Mouse (Mus musculus): ENCODE results near the gene Bcas3.
"Not testable (repeated sequence)": the region's sequence is repeated elsewhere in the genome, so short reads cannot be mapped to it uniquely, and the experiment has no call there.

Bcas3 gene

DNA sequence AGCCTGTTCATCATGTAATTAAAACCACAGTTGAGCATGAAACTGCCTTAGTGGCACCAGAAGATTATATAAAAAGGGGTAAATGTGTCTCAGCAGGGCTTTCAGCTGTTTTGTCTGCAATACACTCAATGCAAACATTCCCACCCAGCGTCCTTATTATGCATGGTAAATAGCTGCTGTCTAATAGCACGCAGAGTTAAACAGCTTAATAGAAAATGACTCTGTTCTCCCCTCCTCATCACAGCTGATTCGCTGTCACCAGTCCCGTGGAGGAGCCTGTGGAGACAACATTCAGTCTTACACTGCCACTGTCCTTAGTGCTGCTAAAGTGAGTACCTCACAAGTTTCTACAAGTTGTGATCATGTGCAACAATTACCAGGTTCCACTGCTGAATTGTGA is 117.5 kb downstream of the Bcas3 start:
- no peak for ATAC-seq (ENCODE audit: insufficient number of reproducible peaks, low FRiP score, low TSS enrichment)

DNA sequence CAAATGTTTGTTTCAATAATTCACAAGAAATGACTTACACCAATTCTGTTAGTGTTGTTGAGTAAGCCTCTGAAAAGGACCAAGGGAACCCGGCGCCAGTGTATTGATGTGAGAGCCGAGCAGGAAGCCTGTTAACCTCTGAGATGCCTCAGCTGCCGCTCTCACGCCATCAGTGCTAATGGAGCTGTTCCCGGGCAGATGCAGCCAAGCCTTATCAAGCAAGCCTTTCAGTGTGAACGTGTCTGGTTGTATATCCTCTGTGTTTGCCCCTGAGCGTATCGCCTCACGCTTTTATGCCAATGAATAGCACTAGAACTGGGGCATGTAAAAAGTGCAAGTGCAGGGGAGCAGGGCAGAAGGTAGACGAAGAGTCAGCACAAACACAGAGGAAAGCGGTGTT is 121.4 kb downstream of the Bcas3 start:
- ATAC-seq (ENCODE audit: insufficient number of reproducible peaks, low FRiP score, low TSS enrichment) = no peak

DNA sequence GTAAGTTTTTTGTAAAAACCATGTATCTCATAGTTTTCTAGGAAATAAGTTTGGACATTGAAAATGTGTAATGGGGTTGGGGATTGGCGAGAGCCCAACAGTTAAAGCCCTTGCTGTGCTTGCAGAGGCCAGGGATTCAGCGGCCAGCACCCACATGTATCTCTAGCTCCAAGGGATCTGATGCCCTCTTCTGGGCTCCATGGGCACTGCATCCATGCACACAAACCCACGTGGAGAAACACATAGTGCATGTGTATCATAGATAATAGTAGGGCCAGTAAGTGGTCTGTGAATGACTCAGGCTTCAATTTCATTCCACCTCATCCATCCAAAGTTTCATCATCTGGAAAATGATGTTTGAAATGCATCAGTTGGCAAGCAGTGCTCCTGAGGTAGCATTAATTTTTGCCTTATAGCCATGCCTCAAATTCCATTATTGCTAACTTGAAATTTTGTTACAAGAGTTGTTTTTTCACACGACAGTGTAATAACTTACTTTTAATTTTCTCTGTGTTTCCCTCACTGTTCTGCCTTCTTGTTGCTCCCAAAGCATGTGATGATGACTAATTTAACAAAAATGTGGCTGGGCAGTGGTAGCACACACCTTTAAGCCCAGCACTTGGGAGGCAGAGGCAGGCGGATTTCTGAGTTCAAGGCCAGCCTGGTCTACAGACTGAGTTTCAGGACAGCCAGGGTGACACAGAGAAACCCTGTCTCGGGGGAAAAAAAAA is 129.9 kb downstream of the Bcas3 start:
- no peak for ATAC-seq (ENCODE audit: insufficient number of reproducible peaks, low FRiP score, low TSS enrichment)

DNA sequence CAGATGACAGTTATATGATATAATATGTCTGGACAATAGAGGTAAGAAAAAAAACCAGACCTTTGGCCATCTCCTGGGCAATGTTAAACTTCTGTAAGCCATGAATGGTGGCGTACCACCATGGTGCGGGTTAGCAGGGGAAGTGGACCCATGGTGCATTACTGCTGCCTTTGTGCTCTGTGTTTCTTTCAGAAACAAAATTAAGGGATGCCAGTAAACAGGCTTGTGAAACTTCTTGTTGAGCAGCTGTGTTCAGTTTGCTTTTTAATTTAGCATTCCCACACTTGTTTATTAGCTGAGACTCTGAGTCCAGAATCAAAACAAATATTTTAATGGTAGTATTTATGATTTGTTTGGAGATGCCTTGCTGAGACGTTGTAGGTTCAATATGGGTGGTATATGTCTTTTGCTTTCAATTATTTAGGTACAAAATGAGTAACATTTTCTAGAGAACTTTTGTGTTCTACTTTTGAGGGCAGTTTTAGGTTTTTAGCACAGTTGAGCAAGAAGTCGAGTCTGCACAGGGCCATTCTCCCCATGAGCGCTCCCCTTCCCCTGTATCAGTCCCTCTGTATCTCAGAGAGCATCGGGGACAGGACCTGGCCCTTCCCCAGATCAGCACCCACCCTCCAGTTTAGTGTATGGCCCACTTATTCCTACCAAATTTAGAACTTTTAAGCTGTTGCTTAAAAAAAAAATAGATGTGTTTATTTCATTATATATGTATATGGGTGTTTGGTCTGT is 132.4 kb downstream of the Bcas3 start:
- no peak for ATAC-seq (ENCODE audit: insufficient number of reproducible peaks, low FRiP score, low TSS enrichment)

DNA sequence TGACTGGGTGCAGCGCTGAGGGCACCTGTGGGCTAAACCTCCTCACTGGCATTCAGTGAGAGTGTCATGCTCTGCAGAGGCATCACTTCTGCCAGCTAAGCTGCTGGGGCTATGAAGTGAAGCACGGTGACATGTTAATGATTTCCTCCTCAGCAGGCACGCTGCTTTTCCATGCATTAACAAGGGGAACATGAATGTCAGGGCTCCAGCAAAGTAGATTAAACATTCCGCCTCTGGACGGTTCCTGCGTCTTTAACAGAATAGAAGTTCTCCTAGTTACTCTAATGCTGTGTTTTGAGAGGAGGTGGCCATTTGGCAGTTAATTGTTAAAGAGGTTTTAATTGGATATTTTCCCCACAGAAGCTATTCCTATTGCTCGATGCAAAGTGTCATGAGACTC is 134.5 kb downstream of the Bcas3 start:
- no peak for ATAC-seq (ENCODE audit: insufficient number of reproducible peaks, low FRiP score, low TSS enrichment)

DNA sequence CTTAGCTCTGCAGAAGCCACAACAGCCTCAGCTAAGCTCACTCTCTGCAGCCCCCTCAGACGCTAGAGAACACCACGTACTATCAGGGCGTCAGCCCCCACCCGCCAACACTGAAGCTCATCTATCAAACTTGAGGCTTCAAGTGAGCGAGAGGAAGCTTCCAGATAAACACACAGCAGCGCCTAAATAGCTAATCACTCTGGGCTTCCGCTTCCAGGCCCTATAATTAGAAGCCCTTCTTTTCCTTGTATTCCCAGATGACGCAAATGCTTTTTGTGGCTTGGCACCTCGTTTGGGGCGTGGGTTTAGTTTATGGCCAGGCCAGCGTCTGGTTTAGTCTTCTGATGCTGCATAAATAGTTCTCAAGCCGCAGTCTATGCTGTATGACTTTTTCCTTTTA is 139.3 kb downstream of the Bcas3 start:
- ATAC-seq (ENCODE audit: insufficient number of reproducible peaks, low FRiP score, low TSS enrichment) = no peak

DNA sequence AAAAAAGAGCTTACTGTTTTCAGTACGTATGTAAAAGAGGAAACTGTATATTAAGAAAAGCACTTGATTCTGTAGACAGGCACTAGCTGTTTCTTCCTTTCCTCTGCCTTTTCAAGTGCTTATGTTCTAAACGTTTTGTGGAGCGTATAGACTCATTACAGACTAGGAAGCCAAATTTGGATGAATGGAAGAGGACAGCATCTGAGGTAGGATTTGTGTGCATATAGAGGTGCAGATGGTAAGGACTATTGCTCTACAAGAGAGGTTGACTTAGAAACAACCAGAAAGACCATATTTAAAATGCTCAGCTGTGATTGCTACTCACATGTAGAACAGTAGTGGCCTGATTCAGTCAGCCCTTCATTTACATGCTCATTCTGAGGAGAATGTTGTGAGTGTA is 139.7 kb downstream of the Bcas3 start:
- no peak for ATAC-seq (ENCODE audit: insufficient number of reproducible peaks, low FRiP score, low TSS enrichment)

DNA sequence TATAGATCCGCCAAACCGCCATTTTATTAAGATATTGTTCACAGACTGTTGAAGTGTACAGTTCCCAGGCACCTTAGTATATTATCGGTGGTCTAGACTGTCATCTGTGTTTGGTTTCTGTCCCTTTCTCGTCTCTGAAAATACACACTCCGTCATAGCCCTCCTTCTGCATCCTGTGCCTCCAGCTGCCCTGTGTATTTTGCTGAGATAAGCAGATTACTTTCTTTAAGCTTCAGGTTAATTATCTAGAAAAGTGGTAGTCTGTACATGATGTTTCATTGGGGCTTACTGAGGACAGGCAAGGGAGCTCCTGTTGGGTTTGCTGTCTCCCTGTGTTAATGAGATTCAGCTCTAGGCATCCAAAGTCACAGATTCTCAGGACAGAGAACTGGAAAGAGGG is 146.6 kb downstream of the Bcas3 start:
- no peak for ATAC-seq (ENCODE audit: insufficient number of reproducible peaks, low FRiP score, low TSS enrichment)

DNA sequence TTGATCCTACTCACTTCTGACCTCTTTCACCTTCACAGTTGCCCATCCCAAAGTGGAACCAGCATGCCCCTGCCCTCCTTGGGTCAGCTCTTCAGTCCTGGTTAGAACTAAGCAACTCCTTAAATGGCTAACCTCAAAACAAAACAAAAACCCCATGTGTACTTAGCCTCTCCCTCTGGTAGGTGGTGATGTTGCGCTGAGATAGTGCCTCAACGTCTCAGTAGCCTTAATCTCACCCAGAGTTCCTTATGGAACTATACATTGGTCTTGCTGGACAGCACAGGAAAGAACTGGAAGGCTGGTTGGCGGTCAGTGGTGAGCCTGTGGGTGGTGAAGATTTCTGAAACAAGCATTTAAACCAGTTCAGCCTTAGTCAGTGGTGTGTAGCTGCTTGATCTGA is 149.1 kb downstream of the Bcas3 start:
- no peak for ATAC-seq (ENCODE audit: insufficient number of reproducible peaks, low FRiP score, low TSS enrichment)

DNA sequence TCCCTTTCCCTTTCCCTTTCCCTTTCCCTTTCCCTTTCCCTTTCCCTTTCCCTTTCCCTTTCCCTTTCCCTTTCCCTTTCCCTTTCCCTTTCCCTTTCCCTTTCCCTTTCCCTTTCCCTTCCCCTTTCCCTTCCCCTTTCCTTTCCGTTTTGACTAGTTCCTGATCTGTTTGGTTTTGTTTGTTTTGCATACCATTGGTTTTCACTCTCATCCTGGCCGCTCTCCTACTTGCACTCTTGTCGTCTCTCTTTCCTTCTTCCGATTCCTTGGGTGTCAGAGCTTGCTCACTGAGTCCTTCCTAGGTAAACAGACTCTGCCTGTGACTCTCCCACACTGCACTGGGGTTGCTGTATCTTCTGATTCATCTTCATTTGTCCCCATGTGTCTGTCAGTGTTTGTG is 151.8 kb downstream of the Bcas3 start:
- not testable (repeated sequence) for ATAC-seq (ENCODE audit: insufficient number of reproducible peaks, low FRiP score, low TSS enrichment)

DNA sequence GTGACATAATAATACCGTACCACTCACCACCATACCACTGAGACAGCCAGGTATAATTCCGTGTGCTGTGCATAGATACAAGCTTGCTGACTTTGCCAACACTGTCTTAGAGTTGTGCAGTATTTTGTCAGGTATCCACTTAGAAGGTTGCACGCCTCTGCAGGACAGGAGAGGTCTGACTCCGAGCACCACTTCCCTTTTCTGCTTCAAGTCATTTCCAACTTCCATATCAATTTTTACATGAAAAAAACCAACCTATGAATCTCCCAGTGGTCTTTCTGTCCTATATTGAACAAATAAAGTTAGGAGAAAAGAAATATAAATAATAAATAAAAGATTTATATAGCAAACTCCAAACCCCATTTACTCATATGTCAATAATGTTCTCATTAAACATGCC is 152.8 kb downstream of the Bcas3 start:
- no peak for ATAC-seq (ENCODE audit: insufficient number of reproducible peaks, low FRiP score, low TSS enrichment)

DNA sequence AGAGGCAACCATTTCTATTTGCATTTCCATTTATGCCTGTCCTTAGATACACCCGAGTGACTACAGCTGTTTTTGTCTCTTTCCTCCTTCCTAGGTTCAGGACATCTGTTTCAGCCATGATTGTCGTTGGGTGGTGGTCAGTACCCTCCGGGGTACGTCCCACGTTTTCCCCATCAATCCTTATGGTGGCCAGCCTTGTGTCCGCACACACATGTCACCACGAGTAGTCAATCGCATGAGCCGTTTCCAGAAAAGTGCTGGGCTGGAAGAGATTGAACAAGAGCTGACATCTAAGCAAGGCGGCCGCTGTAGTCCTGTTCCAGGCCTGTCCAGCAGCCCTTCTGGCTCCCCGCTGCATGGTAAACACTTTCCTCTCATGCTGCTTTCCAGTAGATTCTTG is 156.4 kb downstream of the Bcas3 start:
- no peak for ATAC-seq (ENCODE audit: insufficient number of reproducible peaks, low FRiP score, low TSS enrichment)

DNA sequence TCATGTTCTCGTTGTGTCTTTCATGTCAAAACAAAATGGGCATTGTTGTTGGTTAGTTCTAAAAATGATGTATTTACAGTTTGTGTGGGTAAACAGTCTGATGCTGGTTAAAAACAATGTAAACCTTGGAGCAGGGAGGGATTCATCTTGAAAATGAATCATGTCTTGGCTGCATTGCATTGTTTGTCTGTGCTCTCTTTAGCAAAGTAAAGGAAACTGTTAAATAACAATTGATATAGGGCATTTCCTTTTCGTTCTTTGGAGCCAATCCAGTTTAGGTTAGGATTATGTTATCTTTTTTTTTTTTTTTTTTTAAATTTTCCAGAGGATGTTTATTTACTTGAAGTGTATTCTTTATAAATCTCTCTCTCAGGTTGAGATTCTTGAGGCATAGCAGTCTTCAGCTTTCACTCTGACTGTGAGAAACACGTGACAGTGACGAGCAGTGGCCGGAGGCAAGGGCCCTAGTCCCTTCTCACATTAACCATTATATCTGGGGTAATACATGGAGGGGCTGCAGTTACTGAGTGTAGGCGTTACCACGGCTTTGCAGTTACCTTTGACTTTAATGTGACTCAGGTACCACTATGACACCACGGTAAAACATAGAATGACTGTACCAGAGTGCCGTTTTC is 158.4 kb downstream of the Bcas3 start:
- no peak for ATAC-seq (ENCODE audit: insufficient number of reproducible peaks, low FRiP score, low TSS enrichment)

DNA sequence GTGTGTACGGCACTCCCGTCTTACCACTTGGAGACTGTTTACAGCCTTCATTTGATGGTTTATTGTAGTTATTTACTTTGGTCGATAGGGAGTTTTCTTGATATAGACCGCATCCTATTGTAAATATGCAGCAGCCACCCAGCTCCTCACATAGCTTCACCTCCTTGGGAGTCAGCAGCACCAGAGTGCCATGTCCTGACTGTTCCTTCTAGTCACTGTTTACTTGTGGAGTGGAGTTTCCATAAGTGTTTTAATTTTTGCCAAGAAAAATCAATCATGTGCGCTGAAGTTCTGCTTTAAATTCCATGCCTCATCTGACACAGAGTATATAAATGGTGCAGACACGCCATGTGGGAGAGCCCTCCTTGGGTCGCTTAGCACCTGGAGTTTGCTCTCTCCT is 163.8 kb downstream of the Bcas3 start:
- ATAC-seq (ENCODE audit: insufficient number of reproducible peaks, low FRiP score, low TSS enrichment) = no peak

DNA sequence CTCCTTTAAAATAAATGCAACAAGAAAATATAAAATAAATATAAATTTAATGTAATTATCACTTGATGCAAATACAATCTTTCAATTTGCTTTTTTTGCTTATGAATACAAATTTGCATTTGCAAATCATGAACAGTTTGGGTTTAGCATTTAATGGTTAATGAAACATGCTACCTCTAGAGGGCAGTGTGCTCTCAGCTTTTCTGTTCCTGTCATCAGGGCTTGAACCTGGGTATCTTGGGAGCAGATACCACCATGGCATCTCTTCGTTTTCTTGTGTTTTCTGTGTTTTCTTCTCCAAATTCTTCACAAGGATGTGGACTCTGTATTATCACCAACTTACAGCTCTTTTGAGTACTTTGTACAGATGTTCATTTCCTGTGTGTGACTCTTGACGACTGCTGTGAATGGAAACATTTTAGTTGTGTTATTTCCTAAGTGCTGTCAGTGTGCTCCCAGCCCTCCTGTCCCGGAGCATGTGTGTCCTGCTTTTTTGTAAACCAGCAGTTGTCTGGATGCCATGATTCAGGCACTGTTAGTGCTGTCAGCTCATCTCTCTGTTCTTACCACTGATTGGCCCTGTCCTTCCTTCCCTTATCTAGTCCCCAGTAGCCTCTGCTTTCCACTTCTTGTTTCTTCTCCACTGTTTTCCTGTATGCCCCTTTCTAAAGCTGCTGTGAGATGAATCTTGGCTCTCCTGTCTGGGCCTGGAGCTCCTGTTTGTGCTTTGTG is 165.2 kb downstream of the Bcas3 start:
- ATAC-seq (ENCODE audit: insufficient number of reproducible peaks, low FRiP score, low TSS enrichment) = no peak

DNA sequence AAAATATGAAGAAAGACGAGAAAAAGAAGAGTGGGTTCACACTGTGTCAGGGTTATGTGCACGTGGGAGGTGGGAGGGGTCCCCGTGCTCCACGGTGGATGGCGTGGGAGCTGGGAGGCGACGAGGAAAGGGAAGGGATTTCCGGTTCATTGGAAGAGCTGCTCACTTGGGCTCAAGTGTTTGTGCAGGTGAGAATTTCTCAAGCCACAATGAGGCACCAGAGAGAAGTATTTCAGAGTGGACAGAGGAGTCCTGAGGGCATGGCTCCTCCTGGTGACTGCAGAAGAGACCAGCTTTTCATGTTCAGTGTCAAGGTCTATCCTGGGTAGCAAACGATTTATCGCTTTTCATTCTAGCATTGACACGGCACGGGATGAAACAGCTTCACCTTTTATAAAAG is 167.3 kb downstream of the Bcas3 start:
- ATAC-seq (ENCODE audit: insufficient number of reproducible peaks, low FRiP score, low TSS enrichment) = no peak

DNA sequence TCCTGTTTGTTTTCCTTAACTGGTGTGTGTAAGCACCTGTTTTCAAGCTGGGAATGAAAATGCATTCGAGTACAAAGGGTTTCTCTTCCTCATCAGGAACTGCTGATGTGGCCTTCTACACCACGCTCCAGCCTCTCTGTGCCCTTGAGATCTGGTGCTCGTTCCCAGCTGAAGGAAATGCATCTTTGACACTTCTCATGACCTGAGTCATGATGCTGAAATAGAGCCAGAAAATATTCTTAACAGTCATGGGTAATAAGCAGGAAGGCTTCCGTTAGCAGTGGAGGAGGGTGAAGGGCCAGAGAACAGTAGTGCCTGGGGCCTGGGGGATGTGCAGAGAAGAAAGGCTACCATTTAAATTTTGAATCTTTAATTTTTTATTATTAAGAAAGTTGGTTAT is 168.0 kb downstream of the Bcas3 start:
- ATAC-seq (ENCODE audit: insufficient number of reproducible peaks, low FRiP score, low TSS enrichment) = no peak

DNA sequence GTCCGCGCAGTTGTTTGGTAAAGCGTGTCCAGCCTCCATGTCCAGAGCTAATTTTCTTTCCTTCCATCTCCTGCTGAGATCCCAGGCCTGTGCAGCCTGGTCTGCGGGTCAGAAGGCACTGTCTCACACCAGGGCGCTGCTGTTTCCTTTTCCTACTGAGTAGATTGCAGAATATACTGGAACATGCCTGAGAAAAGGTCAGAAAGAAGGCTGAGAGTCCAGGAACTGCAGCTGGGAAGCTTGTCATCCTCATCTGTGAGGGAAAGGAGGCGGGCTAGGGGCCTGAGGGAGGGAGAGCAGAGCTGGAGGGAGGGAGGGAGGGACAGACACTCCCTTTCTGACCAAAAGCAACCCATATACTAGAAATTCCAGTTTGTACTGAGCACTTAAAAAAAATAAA is 170.7 kb downstream of the Bcas3 start:
- ATAC-seq (ENCODE audit: insufficient number of reproducible peaks, low FRiP score, low TSS enrichment) = no peak

DNA sequence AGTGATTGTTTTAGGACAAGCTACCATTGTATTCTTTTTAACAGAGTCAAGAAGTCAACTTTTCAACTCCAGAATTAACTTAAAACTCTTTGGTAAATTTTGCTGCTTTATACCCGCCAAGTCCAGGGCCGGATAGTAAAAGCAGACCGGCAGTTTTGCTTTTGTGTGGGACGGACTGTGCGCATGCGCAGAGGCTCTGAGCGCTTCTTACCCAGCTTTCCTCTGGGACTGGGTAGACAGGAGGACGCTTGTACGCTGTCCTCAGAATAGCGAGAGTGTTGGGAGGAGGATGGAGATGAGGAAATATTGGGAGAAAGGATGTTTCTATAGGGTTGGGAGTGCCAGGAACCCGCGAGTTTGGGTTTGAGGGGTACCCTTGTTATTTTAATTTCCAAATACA is 171.2 kb downstream of the Bcas3 start:
- peak; percentile 31; the same call in 1 of the 2 replicates for ATAC-seq (ENCODE audit: insufficient number of reproducible peaks, low FRiP score, low TSS enrichment)

DNA sequence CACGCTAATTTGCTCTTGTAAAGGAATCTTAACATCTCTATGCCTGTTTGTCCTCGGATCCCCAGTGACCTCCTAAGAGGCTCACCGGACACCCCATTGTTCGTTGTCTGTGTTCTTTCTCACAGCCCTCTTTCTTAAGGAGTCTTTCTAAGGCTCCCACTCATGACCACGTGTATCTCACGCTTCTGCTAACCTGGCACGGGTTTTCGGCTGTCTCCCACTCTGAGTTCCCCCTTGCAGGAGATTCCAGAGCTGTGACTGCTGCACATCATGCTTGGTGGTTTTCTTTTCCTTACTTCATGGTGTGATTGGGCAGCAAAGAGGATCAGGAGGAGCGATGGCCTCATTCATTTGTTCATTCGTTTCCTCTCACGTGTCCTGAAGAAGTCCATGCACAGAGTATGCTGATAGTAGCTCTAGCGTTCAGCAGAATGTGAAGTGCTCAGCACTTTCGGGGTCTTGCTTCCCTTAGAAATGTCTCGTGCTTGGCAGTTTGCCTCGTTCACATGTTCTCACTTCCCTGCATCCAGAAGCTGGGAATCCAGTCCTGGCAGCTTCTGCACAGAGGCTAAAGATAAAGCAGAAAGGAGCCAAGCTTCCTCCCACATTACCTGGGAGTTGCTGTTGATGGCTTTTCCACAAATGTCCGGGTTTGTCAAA is 172.0 kb downstream of the Bcas3 start:
- no peak for ATAC-seq (ENCODE audit: insufficient number of reproducible peaks, low FRiP score, low TSS enrichment)

DNA sequence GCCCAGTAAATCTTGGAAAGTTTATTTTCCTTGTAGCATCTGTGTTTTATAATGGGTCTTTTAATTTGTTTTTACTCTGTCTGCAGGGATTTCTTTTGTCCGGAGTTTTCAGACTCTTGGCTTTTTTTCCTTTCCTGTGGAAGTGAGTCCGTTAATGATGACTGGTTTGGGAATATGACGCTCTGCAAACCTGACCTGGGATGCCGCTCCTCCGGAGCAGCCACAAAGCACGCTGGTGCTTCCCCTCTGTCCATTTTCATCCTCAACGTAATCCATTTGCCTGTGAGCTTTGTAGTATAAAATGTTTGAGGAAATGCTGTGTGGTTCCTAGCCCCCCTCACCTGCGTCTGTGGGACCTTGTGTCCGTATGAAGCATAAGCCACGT is 172.5 kb downstream of the Bcas3 start:
- ATAC-seq (ENCODE audit: insufficient number of reproducible peaks, low FRiP score, low TSS enrichment) = no peak

All from cerebellum, adult (tissue).